Mouse (Mus musculus) cerebellum, adult 2 months (tissue): Measurements from ENCODE around the gene Rmdn3.

Experiments used
- CTCF ChIP-seq: fragments of 200-500 bp; IDR thresholded peaks from 2 replicates; pipeline ENCODE4 v1.5.1; 2011; ENCODE audit warnings: low read depth, mild to moderate bottlenecking, control low read depth, low read length, moderate library complexity, borderline replicate concordance; ENCODE audit not compliant: insufficient read depth
- POLR2A ChIP-seq: fragments of 200-500 bp; IDR thresholded peaks from 2 replicates; pipeline ENCODE4 v1.6.1; 2011; ENCODE audit warnings: low read length, control low read depth, borderline replicate concordance; ENCODE audit not compliant: insufficient read depth

- TF ChIP-seq CTCF (no peak), POLR2A (no peak)
Observed at GRCm38 (mm10) chr2:119196316-119197108, 39.7 kb upstream of the Rmdn3 start.
